Mouse (Mus musculus) spleen, postnatal 10 days (tissue): ENCODE measurements around the gene Fam117b.
A peak's percentile ranks its signal among the peaks of the same experiment; 100 is the strongest.

Source experiments
- DNase-seq, 2 experiments: peaks; one replicate each; pipeline ENCODE4 v3.0.0; 2021 to 2022; ENCODE audit warnings: low spot score in 2 of 2

Fam117b gene

DNA sequence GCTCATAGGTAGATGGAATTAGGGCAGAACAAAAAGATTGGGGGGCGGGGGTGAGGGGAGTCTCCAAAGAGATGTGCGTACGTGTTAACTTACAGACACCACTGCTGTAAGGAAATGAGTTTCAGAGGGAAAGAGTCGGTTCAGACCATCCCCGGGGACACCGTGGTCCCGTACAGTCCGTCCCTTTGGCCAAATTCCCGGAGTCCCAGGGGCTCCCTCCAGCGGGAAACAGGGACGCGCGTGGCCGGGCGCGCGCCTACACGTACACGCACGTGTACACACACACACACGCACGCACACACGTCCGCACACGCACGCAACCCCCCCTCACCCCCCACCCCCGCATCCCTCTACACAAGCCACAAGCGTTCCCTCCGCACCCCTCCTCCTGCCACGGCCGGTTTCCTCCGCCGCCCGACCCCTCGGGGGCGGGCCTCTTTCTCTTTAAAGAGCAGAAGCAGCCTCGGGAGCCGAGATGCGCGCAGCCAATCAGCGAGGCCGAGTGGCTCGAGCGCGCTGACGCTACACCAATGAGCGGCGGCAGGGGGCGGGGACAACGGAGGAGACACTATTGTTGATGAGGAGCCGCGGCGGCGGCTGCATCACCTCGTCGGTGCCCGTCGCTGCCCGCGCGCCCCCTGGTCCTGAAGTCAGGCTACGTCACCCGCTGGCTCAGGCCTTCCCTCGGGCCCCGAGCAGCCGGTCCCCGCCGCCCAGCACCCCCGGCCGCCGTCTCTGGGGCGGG, at the start of gene Fam117b:
Fam117b (plus strand) TSS at position 594 of the 745 bp plus-strand sequence.
- DNase-seq = peak; percentile 94 to 99

DNA sequence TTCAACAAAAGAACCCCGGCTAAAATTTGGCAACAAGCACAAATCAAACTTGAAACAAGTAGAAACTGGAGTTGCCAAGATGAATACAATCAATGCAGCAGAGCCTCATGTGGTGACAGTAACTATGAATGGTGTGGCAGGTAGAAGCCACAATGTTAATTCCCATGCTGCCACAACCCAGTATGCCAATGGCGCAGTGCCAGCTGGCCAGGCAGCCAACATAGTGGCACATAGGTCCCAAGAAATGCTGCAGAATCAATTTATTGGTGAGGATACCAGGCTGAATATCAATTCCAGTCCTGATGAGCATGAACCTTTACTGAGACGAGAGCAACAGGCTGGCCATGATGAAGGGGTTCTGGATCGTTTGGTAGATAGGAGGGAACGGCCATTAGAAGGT, 44.8 kb upstream of the Fam117b start:
- DNase-seq = no peak

- no peak for DNase-seq
These were observed 38.8 kb upstream of the Fam117b start for GRCm38 (mm10) chr1:59874023-59874422.

- no peak for DNase-seq
These were observed 34.7 kb upstream of the Fam117b start for GRCm38 (mm10) chr1:59878098-59878497.

DNA sequence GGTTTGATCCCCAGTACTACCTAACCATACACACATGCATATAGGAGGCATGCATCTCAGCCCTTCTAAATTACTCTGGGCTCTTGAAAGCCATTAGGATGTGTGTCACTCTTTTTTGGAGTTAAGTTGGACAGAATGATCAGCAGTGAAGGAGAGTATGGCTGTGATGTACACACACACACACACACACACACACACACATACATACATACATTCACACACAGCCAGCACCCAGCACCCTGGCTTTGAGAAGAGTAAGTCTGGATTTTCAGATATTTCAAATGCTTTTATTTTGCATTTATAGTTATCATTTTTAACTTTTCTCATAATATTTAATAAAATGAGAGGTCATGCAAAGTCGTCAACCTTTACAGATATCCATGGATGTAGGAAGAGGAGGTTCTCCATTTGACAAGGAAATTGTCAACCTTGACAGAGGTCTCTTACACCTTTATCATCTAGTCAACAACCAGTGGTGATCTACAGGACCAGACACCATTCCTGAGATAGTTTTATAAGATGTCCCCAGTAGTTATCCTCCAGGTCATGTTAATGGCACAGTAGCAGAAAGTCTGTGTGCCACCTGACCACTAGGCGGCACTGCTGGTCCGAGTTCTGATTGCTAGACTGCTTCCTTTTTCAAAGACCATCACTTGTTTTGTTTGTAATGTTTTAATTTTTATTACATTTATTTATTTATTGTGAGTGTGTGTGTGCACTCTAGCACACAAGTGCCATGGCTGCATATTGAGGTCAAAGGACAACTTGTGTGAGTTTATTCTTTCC, 29.3 kb upstream of the Fam117b start:
- peak; percentile 66 to 89 for DNase-seq

DNA sequence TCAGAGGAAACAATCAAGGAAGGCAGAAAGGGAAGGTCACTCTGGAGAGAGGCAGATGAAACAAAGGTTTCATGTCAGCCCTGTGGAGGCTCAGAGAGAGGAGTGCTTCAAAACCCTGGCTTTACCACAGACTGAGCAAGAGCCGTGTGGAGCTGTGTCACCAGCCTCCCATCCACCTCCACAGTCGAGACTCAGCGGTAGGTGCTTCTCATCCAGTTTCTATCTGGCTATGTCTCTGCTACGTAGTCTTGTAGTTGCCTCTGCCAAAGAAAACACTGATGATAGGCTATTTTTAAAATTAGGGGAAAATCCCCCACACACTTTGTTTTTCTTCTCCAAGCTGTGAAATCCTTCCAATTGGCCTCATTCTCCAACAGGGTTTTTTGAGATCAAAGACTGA, 25.9 kb upstream of the Fam117b start:
- no peak for DNase-seq

GRCm38 (mm10) chr1:59888018-59888417, 24.8 kb upstream of the Fam117b start:
- no peak for DNase-seq

GRCm38 (mm10) chr1:59891185-59891584, 21.6 kb upstream of the Fam117b start:
- no peak for DNase-seq

GRCm38 (mm10) chr1:59892777-59893176, 20.0 kb upstream of the Fam117b start:
- no peak for DNase-seq

DNA sequence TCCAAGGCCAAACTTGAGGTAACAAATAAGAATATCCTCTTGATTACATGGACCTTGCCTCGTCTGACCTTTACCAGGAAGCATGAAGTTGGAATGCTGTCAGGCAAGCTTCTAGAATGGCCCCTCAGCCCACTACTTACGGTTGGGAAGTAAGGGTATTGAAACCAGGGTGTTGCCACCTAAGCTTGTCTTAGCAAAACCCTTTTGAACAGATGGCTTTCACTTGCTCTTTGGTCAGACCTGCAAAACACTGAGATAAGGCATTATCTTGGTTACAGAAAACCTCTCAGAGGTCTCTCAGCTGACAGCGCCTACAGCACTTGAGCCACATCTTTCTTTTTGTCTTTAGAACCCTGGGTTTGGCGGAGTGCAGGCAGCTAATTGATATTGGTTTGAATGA, 18.8 kb upstream of the Fam117b start:
- no peak for DNase-seq

GRCm38 (mm10) chr1:59895456-59895855, 17.4 kb upstream of the Fam117b start:
- DNase-seq = peak in 1 of 2 experiments; percentile 46

GRCm38 (mm10) chr1:59897147-59897798, 15.5 kb upstream of the Fam117b start:
- DNase-seq = no peak

- DNase-seq = no peak
These were observed 13.1 kb upstream of the Fam117b start for GRCm38 (mm10) chr1:59899679-59900078.

- DNase-seq = no peak
These were observed 11.5 kb upstream of the Fam117b start for GRCm38 (mm10) chr1:59901082-59901876.

GRCm38 (mm10) chr1:59902634-59903033, 10.2 kb upstream of the Fam117b start:
- DNase-seq = no peak

DNA sequence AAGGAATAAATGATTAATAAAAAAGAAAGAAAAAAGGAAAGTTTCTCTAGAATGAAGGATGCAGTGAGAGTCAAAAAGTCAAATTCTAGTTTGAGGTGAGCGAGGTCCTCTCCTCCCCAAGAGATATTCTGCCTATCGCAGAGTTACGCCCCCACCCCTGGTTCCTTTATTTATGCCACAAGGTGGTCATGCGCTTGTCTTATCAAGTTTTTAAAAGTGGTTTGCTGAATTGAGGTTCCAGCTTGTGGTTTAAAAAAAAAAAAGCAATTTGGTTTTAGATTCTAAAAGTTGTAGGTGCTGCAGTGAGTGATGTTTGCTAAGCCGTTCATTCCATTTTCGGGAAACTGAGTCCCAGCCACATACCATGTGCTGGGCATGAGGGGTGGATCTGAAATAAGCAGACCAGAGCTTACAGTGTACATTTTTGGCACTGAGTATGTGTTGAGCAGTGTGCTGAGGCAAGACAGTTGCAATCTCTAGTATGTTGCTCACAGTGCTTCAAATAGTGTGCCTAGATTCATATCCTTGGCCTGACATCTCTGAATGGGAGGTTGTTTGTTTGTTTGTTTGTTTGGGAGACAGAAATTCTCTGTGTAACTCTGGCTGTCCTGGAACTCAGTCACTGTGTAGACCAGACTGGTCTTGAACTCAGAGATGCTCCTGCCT, 8.0 kb upstream of the Fam117b start:
- DNase-seq = no peak

GRCm38 (mm10) chr1:59905916-59906315, 6.9 kb upstream of the Fam117b start:
- DNase-seq = no peak

DNA sequence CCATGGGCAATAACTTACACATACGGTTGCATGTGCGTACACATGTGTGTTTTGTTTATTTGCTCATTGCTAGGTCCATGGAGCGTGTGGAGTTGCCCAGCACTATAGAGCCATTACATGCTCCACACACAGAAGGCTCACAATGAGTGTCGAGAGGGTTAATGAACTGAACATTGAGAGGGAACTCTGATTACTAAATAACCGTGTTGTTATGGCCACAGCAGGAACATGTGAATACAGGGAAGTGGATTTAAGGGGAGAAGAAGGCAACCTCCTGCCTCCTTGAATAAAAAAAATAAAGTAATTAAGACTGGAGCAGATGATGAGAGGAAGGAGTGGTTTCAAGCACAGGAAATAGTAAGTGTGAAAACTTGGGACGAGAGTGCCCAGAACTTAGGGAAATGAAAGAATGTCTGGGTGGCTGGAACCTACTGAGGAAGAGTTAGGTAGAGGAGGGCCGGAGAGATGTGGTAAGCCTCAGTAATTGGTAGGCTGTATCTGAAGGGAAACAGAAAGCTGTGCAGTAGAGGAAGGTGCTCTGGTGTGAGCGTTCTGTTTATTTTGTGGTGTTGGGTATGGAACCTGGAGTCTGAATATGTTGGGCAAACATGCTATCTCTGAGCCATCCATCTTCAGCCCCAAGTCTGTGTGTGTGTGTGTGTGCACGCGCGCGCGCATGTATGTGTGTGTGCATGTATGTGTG, 5.8 kb upstream of the Fam117b start:
- no peak for DNase-seq

DNA sequence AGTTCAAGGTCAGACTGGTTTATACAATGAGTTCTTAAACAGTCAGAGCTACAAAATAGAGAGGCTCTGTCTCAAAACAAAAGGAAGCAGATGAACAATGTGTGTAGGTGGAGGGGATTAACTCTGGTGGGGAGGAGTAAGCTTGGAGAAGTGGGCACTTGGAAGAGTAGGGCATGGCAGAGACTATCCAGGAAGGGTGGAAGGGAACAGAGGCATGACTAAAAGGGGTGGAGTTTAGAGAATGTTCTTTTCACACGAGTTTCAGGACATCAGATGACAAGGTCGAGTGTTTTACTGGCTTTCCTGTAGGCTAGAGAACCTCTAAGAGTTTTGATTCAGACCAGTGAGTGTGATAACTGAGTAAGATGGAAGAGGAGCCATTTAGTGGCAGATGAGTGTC, 5.1 kb upstream of the Fam117b start:
- no peak for DNase-seq

GRCm38 (mm10) chr1:59910941-59911340, 1.9 kb upstream of the Fam117b start:
- no peak for DNase-seq
